Mouse (Mus musculus): Measurements from ENCODE around the gene Triobp. TPM values are rescaled to one million over a fixed set of nuclear protein-coding genes. Genes with fewer than 3 reads are reported as not detected.

Triobp gene
- polyA plus RNA-seq, 1 experiment from 2014 or later = 50.2 TPM

- Histone ChIP-seq H3K4me1 (peaks cover 8% of the 10 kb centered on the region), H3K9me3 (no peaks in the 10 kb centered on the region), H3K36me3 (peaks cover 44% of the 10 kb centered on the region), H3K4me2 (replicated peaks) (peak overlapping the region; percentile 62), H3K27me3 (no peaks in the 10 kb centered on the region), H3K4me3 (peak overlapping the region; percentile 38), H3K27ac (peak overlapping the region; percentile 3; the same call in 1 of the 2 replicates), H3K9ac (peak overlapping the region; percentile 62)
- WGBS = 4% methylated on average over 9 of the region's 9 CpGs
- ATAC-seq (ENCODE audit: low FRiP score, low read depth) = peak; percentile 59; the same call in 1 of the 2 replicates
These were observed 4.9 kb upstream of the Triobp start for GRCm38 (mm10) chr15:78942663-78943062.

GRCm38 (mm10) chr15:78946232-78946631 is 1.3 kb upstream of the Triobp start:
- Histone ChIP-seq H3K9me3 (no peaks in the 10 kb centered on the region), H3K36me3 (peaks cover 9% of the 10 kb centered on the region), H3K4me2 (replicated peaks) (no peak overlapping the region), H3K27me3 (no peaks in the 10 kb centered on the region), H3K4me1 (peaks cover 23% of the 10 kb centered on the region), H3K4me3 (no peak overlapping the region), H3K27ac (no peak overlapping the region), H3K9ac (no peak overlapping the region)
- ATAC-seq (ENCODE audit: low FRiP score, low read depth) = no peak
- WGBS = 82% methylated on average over 7 of the region's 7 CpGs

- Histone ChIP-seq H3K27ac (peak overlapping the region; percentile 34; the same call in 1 of the 2 replicates), H3K9me3 (no peaks in the 10 kb centered on the region), H3K4me2 (replicated peaks) (peak overlapping the region; percentile 79), H3K36me3 (peaks cover 15% of the 10 kb centered on the region), H3K4me1 (peaks cover 20% of the 10 kb centered on the region), H3K4me3 (peak overlapping the region; percentile 55), H3K9ac (peak overlapping the region; percentile 69), H3K27me3 (no peaks in the 10 kb centered on the region)
- ATAC-seq (ENCODE audit: low FRiP score, low read depth) = no peak
- WGBS = 4% methylated on average over 11 of the region's 11 CpGs
These were observed 715 bp downstream of the Triobp start for GRCm38 (mm10) chr15:78948152-78948725.

GRCm38 (mm10) chr15:78948883-78949282 is 1.4 kb downstream of the Triobp start:
- H3K4me2 ChIP-seq (replicated peaks) = peak overlapping the region; percentile 79
- 97% methylated on average over 3 of the region's 3 CpGs for WGBS
- no peaks in the 10 kb centered on the region for H3K27me3 ChIP-seq
- H3K9ac ChIP-seq = peak overlapping the region; percentile 69; the same call in 1 of the 2 replicates
- H3K4me3 ChIP-seq = peak overlapping the region; percentile 55; the same call in 1 of the 2 replicates
- ATAC-seq (ENCODE audit: low FRiP score, low read depth) = no peak
- peaks cover 21% of the 10 kb centered on the region for H3K36me3 ChIP-seq
- peaks cover 20% of the 10 kb centered on the region for H3K4me1 ChIP-seq
- no peaks in the 10 kb centered on the region for H3K9me3 ChIP-seq
- H3K27ac ChIP-seq = no peak overlapping the region

GRCm38 (mm10) chr15:78955663-78956062 is 8.1 kb downstream of the Triobp start:
- ATAC-seq (ENCODE audit: low FRiP score, low read depth) = no peak
- Histone ChIP-seq H3K4me3 (no peak overlapping the region), H3K27ac (no peak overlapping the region), H3K9me3 (no peaks in the 10 kb centered on the region), H3K9ac (no peak overlapping the region), H3K27me3 (no peaks in the 10 kb centered on the region), H3K4me1 (peaks cover 16% of the 10 kb centered on the region), H3K4me2 (replicated peaks) (no peak overlapping the region), H3K36me3 (peaks cover 63% of the 10 kb centered on the region)
- 72% methylated on average over 3 of the region's 3 CpGs for WGBS

- Histone ChIP-seq H3K36me3 (peaks cover 68% of the 10 kb centered on the region), H3K27ac (no peak overlapping the region)
- ATAC-seq (ENCODE audit: low FRiP score, low read depth) = no peak
These were observed 8.8 kb downstream of the Triobp start for GRCm38 (mm10) chr15:78956351-78956750.

GRCm38 (mm10) chr15:78957021-78957420 is 9.5 kb downstream of the Triobp start:
- Histone ChIP-seq H3K4me3 (no peak overlapping the region), H3K4me2 (replicated peaks) (peak overlapping the region; percentile 32; the same call in 1 of the 2 replicates), H3K9me3 (no peaks in the 10 kb centered on the region), H3K4me1 (peaks cover 16% of the 10 kb centered on the region), H3K9ac (peak overlapping the region; percentile 48), H3K27ac (peak overlapping the region; percentile 58; the same call in 1 of the 2 replicates), H3K27me3 (no peaks in the 10 kb centered on the region), H3K36me3 (peaks cover 70% of the 10 kb centered on the region)
- 0 out of 2 replicates have a peak, but pooled peaks have one; percentile 12 for ATAC-seq (ENCODE audit: low FRiP score, low read depth)
- 44% methylated on average over 15 of the region's 15 CpGs for WGBS

More at GRCm38 (mm10) chr15:78956351-78956750, 8.8 kb downstream of the Triobp start:
- Histone ChIP-seq H3K4me2 (replicated peaks) (no peak overlapping the region), H3K9me3 (no peaks in the 10 kb centered on the region), H3K9ac (no peak overlapping the region), H3K4me1 (peaks cover 16% of the 10 kb centered on the region), H3K27me3 (no peaks in the 10 kb centered on the region), H3K4me3 (no peak overlapping the region)
- WGBS = 79% methylated on average over 4 of the region's 4 CpGs

- no peak overlapping the region for H3K4me2 ChIP-seq (replicated peaks)
- WGBS = 83% methylated on average over 11 of the region's 11 CpGs
- H3K4me1 ChIP-seq = peaks cover 28% of the 10 kb centered on the region
- peaks cover 54% of the 10 kb centered on the region for H3K36me3 ChIP-seq
- no peak for ATAC-seq (ENCODE audit: low FRiP score, low read depth)
- no peak overlapping the region for H3K9ac ChIP-seq
- no peak overlapping the region for H3K27ac ChIP-seq
- no peaks in the 10 kb centered on the region for H3K27me3 ChIP-seq
- no peaks in the 10 kb centered on the region for H3K9me3 ChIP-seq
- no peak overlapping the region for H3K4me3 ChIP-seq
These were observed 12.0 kb downstream of the Triobp start for GRCm38 (mm10) chr15:78959537-78959936.

GRCm38 (mm10) chr15:78960088-78960487 is 12.6 kb downstream of the Triobp start:
- WGBS = 83% methylated on average over 4 of the region's 4 CpGs
- Histone ChIP-seq H3K9me3 (no peaks in the 10 kb centered on the region), H3K4me1 (peaks cover 28% of the 10 kb centered on the region), H3K36me3 (peaks cover 50% of the 10 kb centered on the region), H3K4me3 (no peak overlapping the region), H3K27ac (no peak overlapping the region), H3K9ac (0 out of 2 replicates have a peak overlapping the region, but pooled peaks have one; percentile 13), H3K27me3 (no peaks in the 10 kb centered on the region), H3K4me2 (replicated peaks) (no peak overlapping the region)
- no peak for ATAC-seq (ENCODE audit: low FRiP score, low read depth)

- peak; percentile 34; the same call in 1 of the 2 replicates for ATAC-seq (ENCODE audit: low FRiP score, low read depth)
- H3K36me3 ChIP-seq = peaks cover 65% of the 10 kb centered on the region
These were observed 15.4 kb downstream of the Triobp start for GRCm38 (mm10) chr15:78962885-78963284.

GRCm38 (mm10) chr15:78971626-78972025 is 24.1 kb downstream of the Triobp start:
- 77% methylated on average over 6 of the region's 6 CpGs for WGBS
- no peaks in the 10 kb centered on the region for H3K4me1 ChIP-seq
- no peaks in the 10 kb centered on the region for H3K9me3 ChIP-seq
- no peak overlapping the region for H3K9ac ChIP-seq
- no peak overlapping the region for H3K4me2 ChIP-seq (replicated peaks)
- ATAC-seq (ENCODE audit: low FRiP score, low read depth) = no peak
- no peak overlapping the region for H3K27ac ChIP-seq
- no peaks in the 10 kb centered on the region for H3K27me3 ChIP-seq
- no peak overlapping the region for H3K4me3 ChIP-seq
- peaks cover 22% of the 10 kb centered on the region for H3K36me3 ChIP-seq

More at GRCm38 (mm10) chr15:78962885-78963284, 15.4 kb downstream of the Triobp start:
- Histone ChIP-seq H3K4me2 (replicated peaks) (no peak overlapping the region), H3K27ac (no peak overlapping the region), H3K4me3 (no peak overlapping the region), H3K27me3 (no peaks in the 10 kb centered on the region), H3K9me3 (no peaks in the 10 kb centered on the region), H3K4me1 (peaks cover 12% of the 10 kb centered on the region), H3K9ac (no peak overlapping the region)
- WGBS = 45% methylated on average over 2 of the region's 2 CpGs

- H3K4me2 ChIP-seq (replicated peaks) = no peak overlapping the region
- no peaks in the 10 kb centered on the region for H3K27me3 ChIP-seq
- WGBS = 73% methylated on average over 7 of the region's 7 CpGs
- 0 out of 2 replicates have a peak, but pooled peaks cover 4% of the 10 kb centered on the region for H3K36me3 ChIP-seq
- no peak for ATAC-seq (ENCODE audit: low FRiP score, low read depth)
- no peak overlapping the region for H3K27ac ChIP-seq
- peaks cover 13% of the 10 kb centered on the region for H3K4me1 ChIP-seq
- no peaks in the 10 kb centered on the region for H3K9me3 ChIP-seq
- no peak overlapping the region for H3K9ac ChIP-seq
- no peak overlapping the region for H3K4me3 ChIP-seq
These were observed 26.4 kb downstream of the Triobp start for GRCm38 (mm10) chr15:78973950-78974349.
